Mouse (Mus musculus): Measurements from ENCODE around the gene Zfhx2.

- no peak for TF ChIP-seq CTCF (IDR thresholded peaks at IDR 0.05; ENCODE audit: control insufficient read depth, insufficient read depth, insufficient replicate concordance, low read depth, low read length)
- TF ChIP-seq POLR2A (IDR thresholded peaks at IDR 0.05; ENCODE audit: control insufficient read depth, low read depth, low read length) = no peak
These were observed 37.9 kb downstream of the Zfhx2 start for GRCm38 (mm10) chr14:55054191-55054749.
